Mouse (Mus musculus): Measurements from ENCODE around the gene 4930544D05Rik.

The 4930544D05Rik gene

GRCm38 (mm10) chr11:70644564-70645103, 29.0 kb downstream of the 4930544D05Rik start:
- DNase-seq, result no peak

- DNase-seq, result no peak
Observed at GRCm38 (mm10) chr11:70645461-70646258, 30.0 kb downstream of the 4930544D05Rik start.

DNA sequence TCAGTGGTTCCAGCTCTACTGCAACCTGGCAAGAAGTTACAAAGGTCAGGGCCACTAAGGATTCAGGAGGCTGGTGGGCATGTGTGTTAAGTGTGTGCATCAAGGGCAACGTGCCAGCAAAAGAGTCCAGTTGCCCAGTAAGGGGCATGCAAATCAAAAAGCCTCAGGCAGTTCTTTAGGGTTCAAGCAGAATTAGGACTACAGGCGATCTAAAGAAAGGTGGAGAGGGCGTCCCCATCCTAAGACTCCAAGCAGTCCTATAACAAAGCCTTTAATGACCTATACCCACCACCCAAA, 30.6 kb downstream of the 4930544D05Rik start:
- DNase-seq, result no peak

DNA sequence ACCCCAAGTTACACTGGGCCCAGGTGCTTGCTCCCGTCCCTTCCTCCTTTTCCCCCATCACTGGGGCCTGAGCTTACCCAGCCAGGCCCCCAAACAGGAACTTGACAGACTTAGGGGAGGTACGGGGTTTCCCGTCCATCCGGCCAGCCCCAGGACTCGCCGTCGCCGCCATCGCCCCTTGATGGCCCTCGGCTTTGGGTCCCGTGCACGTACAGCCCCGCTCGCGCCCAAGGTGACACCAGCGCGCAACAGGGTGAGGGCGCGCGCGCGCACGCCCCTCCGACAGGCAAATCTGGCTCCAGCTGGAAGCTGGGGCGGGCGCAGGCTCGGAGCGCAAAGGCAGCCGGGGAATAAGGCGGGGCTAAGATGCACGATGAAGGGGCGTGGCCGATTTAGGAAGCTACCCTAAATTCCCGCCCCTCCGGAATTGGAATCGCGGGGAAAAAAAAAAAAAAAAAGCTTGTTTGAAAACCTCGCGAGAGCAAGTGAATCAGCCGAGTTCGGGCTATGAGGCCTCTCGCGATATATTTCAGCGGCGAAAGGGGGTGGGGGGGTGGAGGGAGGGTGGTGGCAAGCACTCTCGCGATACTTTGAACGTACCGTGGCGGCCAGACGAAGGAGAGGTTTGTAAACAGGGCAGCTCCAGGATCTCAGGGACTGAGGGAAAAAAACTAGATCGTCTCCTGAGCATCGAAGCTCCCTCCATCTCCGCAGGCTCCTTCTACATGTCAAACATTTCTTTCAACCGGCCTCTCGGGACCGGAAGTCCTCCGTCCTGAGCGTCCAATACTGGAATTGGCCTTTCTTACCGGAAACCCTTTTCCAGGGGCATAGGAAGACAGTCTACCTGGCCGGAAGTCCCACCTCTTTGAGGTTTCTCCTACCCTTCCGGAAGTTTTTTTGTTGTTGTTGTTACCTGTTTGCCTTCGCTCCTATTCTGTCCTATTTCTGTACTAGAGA, 31.3 kb downstream of the 4930544D05Rik start, which contains the start of the genes Rnf167 and Slc25a11:
Gene Rnf167 (plus strand): TSS at position 545 of the 960 bp plus-strand sequence.
Gene Slc25a11 (minus strand): TSS at position 789 of the 960 bp plus-strand sequence.
- DNase-seq, result peak; percentile 97

- DNase-seq, result no peak
Observed at GRCm38 (mm10) chr11:70647716-70648420, 32.2 kb downstream of the 4930544D05Rik start.

GRCm38 (mm10) chr11:70648512-70648911, 32.9 kb downstream of the 4930544D05Rik start:
- DNase-seq, result no peak

DNA sequence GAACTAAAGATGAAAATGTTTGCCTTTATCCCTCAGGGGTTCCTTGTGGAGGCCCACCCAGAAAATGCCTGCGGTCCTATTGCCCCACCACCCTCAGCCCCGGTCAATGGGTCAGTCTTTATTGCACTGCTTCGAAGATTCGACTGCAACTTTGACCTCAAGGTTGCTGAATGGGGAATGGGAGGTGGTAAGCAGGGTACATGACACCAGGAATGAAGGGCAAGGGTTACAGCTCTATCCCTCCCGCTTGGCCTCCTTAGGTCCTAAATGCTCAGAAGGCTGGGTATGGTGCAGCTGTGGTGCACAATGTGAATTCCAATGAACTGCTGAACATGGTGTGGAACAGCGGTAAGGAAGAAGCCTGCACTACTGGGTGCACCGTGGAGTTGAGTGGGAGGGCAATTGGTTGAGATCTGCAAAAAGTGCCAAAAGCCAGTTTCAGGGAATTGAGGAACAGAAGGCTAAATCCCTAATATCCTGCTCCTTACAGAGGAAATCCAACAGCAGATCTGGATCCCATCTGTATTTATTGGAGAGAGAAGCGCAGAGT, 33.6 kb downstream of the 4930544D05Rik start:
- no peak for DNase-seq

DNA sequence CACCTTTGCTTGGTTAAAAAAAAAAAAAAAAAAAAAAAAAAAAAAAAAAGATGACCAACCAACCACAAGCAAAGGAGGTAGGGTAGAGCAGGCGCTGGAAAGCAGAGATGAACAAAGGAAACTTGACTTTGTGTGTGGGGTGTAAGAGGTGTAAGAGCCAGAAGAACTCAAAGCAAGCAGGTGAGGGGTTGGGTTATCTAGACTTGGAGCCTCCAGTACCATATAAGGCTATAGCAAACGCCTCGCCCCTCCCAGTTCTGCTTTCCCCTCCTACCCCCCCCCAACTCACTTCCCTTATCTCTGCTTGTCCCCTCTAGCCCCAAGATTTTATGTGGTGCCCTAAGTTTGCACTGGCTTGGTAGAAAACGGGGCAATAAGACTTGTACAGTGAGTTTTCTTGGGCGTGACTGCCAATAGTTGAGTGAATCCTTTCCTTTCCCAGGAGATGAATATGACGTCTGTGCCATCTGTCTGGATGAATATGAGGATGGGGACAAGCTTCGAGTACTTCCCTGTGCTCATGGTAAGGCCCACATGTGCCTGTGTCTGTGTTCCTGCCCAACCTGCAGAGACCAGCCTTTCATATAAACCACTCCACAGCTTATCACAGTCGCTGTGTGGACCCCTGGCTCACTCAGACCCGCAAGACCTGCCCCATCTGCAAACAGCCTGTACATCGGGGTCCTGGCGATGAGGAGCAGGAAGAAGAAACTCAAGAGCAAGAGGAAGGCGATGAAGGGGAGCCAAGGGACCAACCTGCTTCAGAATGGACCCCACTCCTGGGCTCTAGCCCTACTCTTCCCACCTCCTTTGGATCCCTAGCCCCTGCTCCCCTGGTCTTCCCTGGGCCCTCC, 34.9 kb downstream of the 4930544D05Rik start:
- DNase-seq, result peak; percentile 16

GRCm38 (mm10) chr11:70651391-70651790, 35.7 kb downstream of the 4930544D05Rik start:
- DNase-seq, result peak; percentile 2

DNA sequence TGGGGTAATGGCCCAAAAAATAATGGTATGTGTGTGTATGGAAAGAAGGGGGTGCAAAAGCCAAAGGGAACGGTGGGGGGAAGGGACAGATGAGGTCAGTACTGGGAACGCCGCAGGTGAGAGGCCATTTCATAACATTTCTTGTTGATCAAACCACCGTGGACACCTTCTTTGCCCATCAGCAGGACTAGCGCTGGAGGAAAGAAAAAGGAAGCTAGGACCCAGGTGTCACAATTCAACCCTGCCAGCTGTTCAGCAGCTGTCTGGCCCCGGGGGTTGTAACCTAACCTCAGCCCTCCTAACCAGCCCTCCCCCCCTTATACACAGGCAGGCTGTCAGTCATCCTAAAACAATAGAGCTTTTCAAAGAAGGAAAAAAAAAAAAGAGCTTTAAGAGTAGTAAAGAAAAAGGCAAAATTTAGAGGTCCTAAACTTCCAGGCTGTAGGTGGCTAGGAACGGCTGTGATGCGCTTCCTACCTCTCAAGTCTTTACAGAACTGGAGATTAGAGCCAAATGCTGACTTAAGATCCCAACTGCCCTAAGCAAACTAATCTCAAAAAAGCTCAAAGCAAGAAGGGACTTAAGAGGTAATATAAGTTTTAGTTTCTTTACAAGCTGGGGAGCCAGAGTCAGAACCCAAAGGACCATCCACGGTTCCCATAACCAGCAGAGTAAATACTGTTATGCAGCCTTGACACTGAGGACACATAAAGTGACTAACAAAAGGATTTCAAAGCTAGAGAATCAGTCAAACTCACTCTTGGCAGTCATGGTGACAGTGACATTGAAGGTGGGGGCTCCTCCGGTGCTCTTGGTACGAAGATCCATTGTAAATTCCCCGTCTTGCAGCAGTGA, 36.6 kb downstream of the 4930544D05Rik start:
- peak; percentile 14 for DNase-seq

DNA sequence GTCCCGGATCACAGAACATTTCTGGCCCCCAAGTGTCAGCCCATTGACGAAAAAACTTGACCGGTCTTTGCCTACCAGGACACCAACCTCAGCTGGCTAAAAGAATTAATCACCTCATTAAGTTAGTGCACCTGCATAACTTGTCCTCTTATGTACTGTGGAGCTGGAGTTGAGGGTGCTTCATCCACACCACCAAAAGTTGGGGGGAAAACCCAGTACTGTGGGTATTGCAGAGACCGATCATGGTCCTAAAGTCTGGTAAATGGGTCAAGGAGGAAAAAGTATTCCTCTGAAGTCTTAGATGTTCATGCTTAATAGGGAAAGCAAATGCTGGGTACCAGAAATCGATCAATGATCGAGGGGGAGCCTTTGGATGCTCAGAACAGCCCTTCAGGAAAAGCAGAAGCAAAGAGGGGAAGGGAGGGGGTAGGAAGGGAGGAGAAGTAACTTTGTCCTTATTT, 37.3 kb downstream of the 4930544D05Rik start:
- no peak for DNase-seq

- peak; percentile 44 for DNase-seq
Observed at GRCm38 (mm10) chr11:70653345-70654197, 37.9 kb downstream of the 4930544D05Rik start.

- peak; percentile 77 for DNase-seq
Observed at GRCm38 (mm10) chr11:70654198-70654922, 38.7 kb downstream of the 4930544D05Rik start, which contains the start of gene Pfn1. TSS of gene Pfn1 (minus strand) at chr11:70654644.

- peak; percentile 68 for DNase-seq
Observed at GRCm38 (mm10) chr11:70654923-70655570, 39.4 kb downstream of the 4930544D05Rik start.

DNA sequence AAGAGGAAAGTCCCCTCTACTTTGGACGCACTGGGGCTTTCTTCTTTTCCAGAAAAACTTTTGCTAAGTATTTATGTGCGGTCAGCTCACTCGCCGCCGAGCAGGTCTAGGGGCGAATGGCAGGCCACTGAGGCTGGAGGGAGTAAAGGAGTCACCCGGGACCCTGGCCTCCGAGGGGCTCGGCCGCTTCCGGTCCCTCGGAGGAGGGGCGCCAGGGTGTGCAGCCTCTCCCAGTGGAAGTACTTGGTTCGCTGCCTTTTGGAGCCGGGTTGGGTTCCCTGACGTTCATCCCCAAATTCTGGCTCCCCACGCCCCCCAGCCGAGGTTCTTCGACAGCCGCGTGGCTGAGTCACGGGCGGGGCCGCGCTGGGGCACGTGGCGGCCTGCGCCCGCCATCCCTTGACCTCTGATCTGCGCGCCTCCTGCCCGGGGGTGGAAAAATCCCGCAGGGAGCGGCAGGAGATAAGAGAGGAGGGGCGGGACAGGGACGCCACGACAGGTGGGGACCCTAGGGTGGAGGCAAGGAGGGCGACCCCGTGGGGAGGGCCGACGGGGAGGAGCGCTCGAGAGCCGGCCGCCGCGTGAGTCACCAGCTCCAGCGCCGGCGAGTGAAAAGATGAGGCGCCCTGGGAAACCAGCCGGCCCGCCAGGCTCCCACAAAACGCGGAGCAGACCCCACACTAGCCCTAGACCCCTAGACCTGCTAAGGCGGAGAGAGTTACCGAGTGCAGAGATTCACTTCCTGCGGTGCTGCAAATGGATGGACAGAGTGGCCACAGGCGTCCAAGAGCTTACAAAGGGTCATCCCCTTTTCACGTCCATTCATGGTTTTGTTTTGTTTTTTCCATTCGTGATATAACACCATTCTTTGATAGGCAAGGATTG, 40.2 kb downstream of the 4930544D05Rik start:
- no peak for DNase-seq

GRCm38 (mm10) chr11:70656456-70656927, 40.8 kb downstream of the 4930544D05Rik start:
- DNase-seq, result no peak

GRCm38 (mm10) chr11:70656964-70657363, 41.3 kb downstream of the 4930544D05Rik start, which contains the start of gene Eno3:
TSS of gene Eno3 (plus strand) at chr11:70657202.
- no peak for DNase-seq

All from layer of hippocampus, adult 9-11 months (tissue).